Mouse (Mus musculus) midbrain, embryonic 15.5 days (tissue): ENCODE results near the gene 1700025C18Rik. TPM values are rescaled to one million over a fixed set of nuclear protein-coding genes. Genes with fewer than 3 reads are reported as not detected.

Experiments
- ATAC-seq: fragments of 200-750 bp; cut with Nextera tagmentation; replicated peaks from 2 replicates; pipeline ENCODE4 v1.8.0; 2017; ENCODE audit warnings: moderate TSS enrichment
- H3K27ac ChIP-seq: fragments of 300-500 bp; sonication (generic); 2 replicates; pipeline ENCODE4 v1.5.1; 2015; ENCODE audit warnings: mild to moderate bottlenecking, inconsistent platforms
- H3K27me3 ChIP-seq: fragments of 300-500 bp; sonication (generic); replicated peaks from 2 replicates; pipeline ENCODE4 v1.6.1; 2015; ENCODE audit warnings: inconsistent platforms
- H3K36me3 ChIP-seq: fragments of 300-500 bp; sonication (generic); replicated peaks from 2 replicates; pipeline ENCODE4 v1.6.1; 2015; ENCODE audit warnings: inconsistent platforms
- H3K4me1 ChIP-seq: fragments of 300-500 bp; sonication (generic); 2 replicates; pipeline ENCODE4 v1.6.1; 2015; ENCODE audit warnings: inconsistent platforms
- H3K4me2 ChIP-seq: fragments of 300-500 bp; sonication (generic); 2 replicates; pipeline ENCODE4 v1.6.1; 2015; ENCODE audit warnings: inconsistent platforms, mild to moderate bottlenecking, moderate library complexity
- H3K4me3 ChIP-seq: fragments of 300-500 bp; sonication (generic); 2 replicates; pipeline ENCODE4 v1.5.1; 2015; ENCODE audit warnings: mild to moderate bottlenecking, inconsistent platforms
- H3K9ac ChIP-seq: fragments of 300-500 bp; sonication (generic); 2 replicates; pipeline ENCODE4 v1.6.1; 2015; ENCODE audit warnings: mild to moderate bottlenecking, inconsistent platforms
- H3K9me3 ChIP-seq: fragments of 300-500 bp; sonication (generic); 2 replicates; pipeline ENCODE4 v1.6.1; 2016; ENCODE audit warnings: inconsistent platforms
- WGBS: fragments of 180-500 bp; shearing (Covaris S2); methylation state at CpG from one replicate; pipeline ENCODE4 v1.1.7; 2015; ENCODE audit warnings: mixed read lengths; 5-methylcytosine and 5-hydroxymethylcytosine counted together
- polyA plus RNA-seq: library from polyadenylated mRNA; unstranded; fragments of >200 nt; fragmentation: Nextera tagmentation; extraction: Ambion mirVana; gene quantifications from 2 replicates; pipeline ENCODE4 v1.2.1, GENCODE M21; 2015

Gene 1700025C18Rik
- polyA plus RNA-seq, 1 experiment from 2014 or later, result not detected

DNA sequence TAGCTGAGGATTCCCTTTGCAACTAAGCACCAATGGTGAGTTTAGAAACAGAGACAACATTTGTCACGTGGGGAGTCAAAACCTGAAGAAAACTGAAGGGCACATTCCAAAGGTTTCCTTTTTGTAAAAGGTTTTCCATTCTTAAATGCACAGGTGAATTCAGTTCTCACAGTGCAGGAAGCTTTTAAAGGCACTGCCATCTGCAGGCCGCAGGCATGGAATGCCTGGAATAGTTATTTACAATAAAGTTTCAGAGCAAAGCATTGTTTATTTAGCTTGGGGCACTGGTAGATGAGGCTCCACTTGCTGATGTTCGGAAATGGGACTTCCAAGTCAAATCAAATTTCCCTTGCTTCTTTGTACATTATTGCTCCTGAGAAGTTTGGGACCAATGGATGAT lies 58.0 kb downstream of the 1700025C18Rik start:
- Histone ChIP-seq H3K9ac (no peak overlapping the region; the same call in 1 of the 2 replicates), H3K4me3 (peak overlapping the region; percentile 58)
- ATAC-seq, result no peak

More for the DNA sequence above, 58.0 kb downstream of the 1700025C18Rik start:
- no peaks in the 10 kb centered on the region for H3K36me3 ChIP-seq
- no peak overlapping the region for H3K27ac ChIP-seq
- WGBS, result 42% methylated on average over 3 of the region's 3 CpGs
- peaks cover 41% of the 10 kb centered on the region for H3K4me1 ChIP-seq
- H3K27me3 ChIP-seq, result no peaks in the 10 kb centered on the region
- no peaks in the 10 kb centered on the region for H3K9me3 ChIP-seq
- peak overlapping the region; percentile 80 for H3K4me2 ChIP-seq

Other genes with a start within 250 kb of the 1700025C18Rik start
- gene Pltp, start 233.0 kb downstream of the 1700025C18Rik start, polyA plus RNA-seq, result 105 and 121 TPM in 2 replicates
- 85.3 and 93.1 TPM in 2 replicates for gene Pcif1, start 211.4 kb downstream of the 1700025C18Rik start, polyA plus RNA-seq
- gene Zfp335, start 179.0 kb downstream of the 1700025C18Rik start, polyA plus RNA-seq, result 17.8 and 18.9 TPM in 2 replicates
- gene Mmp9, start 150.0 kb downstream of the 1700025C18Rik start, polyA plus RNA-seq, result 28.9 and 34.3 TPM in 2 replicates
- gene Slc12a5, start 129.9 kb downstream of the 1700025C18Rik start, polyA plus RNA-seq, result 63.8 and 64.0 TPM in 2 replicates
- 123 and 126 TPM in 2 replicates for gene Ncoa5, start 55.9 kb downstream of the 1700025C18Rik start, polyA plus RNA-seq
- gene Cd40, start 35.1 kb downstream of the 1700025C18Rik start, polyA plus RNA-seq, result 5.5 and 6.3 TPM in 2 replicates
- gene Cdh22, start 144.1 kb upstream of the 1700025C18Rik start, polyA plus RNA-seq, result 20.8 and 21.2 TPM in 2 replicates
- 72.8 and 74.1 TPM in 2 replicates for gene Slc35c2, start 197.1 kb upstream of the 1700025C18Rik start, polyA plus RNA-seq
- gene Elmo2, start 235.7 kb upstream of the 1700025C18Rik start, polyA plus RNA-seq, result 111 and 115 TPM in 2 replicates